Mouse (Mus musculus) heart, embryonic 15.5 days (tissue): ENCODE measurements at regions not wholly inside any gene's neighbourhood (a gene's known extent, or its start where the extent isn't known, plus 50 kb on each side); places are given as distances from the start of the nearest gene placed in this dataset.

Experiments
- ATAC-seq: fragments of 200-750 bp; cut with Nextera tagmentation; replicated peaks from 2 replicates; pipeline ENCODE4 v1.8.0; 2017; ENCODE audit warnings: low read depth, moderate TSS enrichment; ENCODE audit not compliant: insufficient number of reproducible peaks, insufficient read depth, low FRiP score
- H3K27ac ChIP-seq: fragments of 300-500 bp; sonication (generic); 2 replicates; pipeline ENCODE4 v1.5.1; 2015; ENCODE audit warnings: mild to moderate bottlenecking, inconsistent platforms
- H3K27me3 ChIP-seq: fragments of 300-500 bp; sonication (generic); 2 replicates; pipeline ENCODE4 v1.6.1; 2015; ENCODE audit warnings: inconsistent platforms
- H3K36me3 ChIP-seq: fragments of 300-500 bp; sonication (generic); 2 replicates; pipeline ENCODE4 v1.6.1; 2015; ENCODE audit warnings: mild to moderate bottlenecking, inconsistent platforms
- H3K4me1 ChIP-seq: fragments of 300-500 bp; sonication (generic); replicated peaks from 2 replicates; pipeline ENCODE4 v1.6.1; 2015; ENCODE audit warnings: inconsistent platforms
- H3K4me2 ChIP-seq: fragments of 300-500 bp; sonication (generic); 2 replicates; pipeline ENCODE4 v1.6.1; 2015; ENCODE audit warnings: inconsistent platforms, mild to moderate bottlenecking, moderate library complexity
- H3K4me3 ChIP-seq: fragments of 300-500 bp; sonication (generic); 2 replicates; pipeline ENCODE4 v1.5.1; 2015; ENCODE audit warnings: mild to moderate bottlenecking, inconsistent platforms
- H3K9ac ChIP-seq: fragments of 300-500 bp; sonication (generic); 2 replicates; pipeline ENCODE4 v1.6.1; 2015; ENCODE audit warnings: mild to moderate bottlenecking, inconsistent platforms
- H3K9me3 ChIP-seq: fragments of 300-500 bp; sonication (generic); replicated peaks from 2 replicates; pipeline ENCODE4 v1.6.1; 2016; ENCODE audit warnings: inconsistent platforms
- WGBS: fragments of 180-500 bp; shearing (Covaris S2); methylation state at CpG from one replicate; pipeline ENCODE4 v1.1.7; 2015; ENCODE audit warnings: mixed read lengths; 5-methylcytosine and 5-hydroxymethylcytosine counted together

DNA sequence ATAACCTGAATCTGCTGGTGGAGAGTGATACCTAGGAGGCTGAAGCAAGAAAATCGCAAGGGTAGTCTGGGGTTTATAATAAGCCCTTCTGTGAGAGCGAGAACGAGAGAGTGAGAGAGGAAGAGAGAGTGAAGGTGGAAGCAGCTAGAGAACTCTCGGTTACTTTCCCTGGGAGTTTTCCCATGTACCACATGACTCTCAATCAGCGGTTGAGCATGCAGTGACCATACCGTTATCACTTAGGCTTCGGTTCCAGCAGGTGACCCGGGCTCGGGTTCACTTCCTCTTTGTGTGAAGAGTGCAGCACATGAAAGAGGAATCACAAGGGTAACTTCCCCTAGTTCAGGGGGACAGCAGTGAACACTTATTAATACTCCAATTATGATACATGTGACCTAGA, 61.2 kb upstream of the Zc3h12c start:
- H3K27ac ChIP-seq, result no peak overlapping the region
- no peaks in the 10 kb centered on the region for H3K9me3 ChIP-seq
- no peaks in the 10 kb centered on the region for H3K4me1 ChIP-seq
- H3K27me3 ChIP-seq, result no peaks in the 10 kb centered on the region
- H3K4me3 ChIP-seq, result no peak overlapping the region
- 69% methylated on average over 9 of the region's 9 CpGs for WGBS
- H3K36me3 ChIP-seq, result no peaks in the 10 kb centered on the region
- H3K9ac ChIP-seq, result no peak overlapping the region
- no peak overlapping the region for H3K4me2 ChIP-seq
- no peak for ATAC-seq

GRCm38 (mm10) chr9:52225646-52226045, 57.3 kb upstream of the Zc3h12c start:
- no peak overlapping the region for H3K27ac ChIP-seq
- H3K4me1 ChIP-seq, result no peaks in the 10 kb centered on the region
- no peak overlapping the region for H3K4me2 ChIP-seq
- H3K9ac ChIP-seq, result no peak overlapping the region
- no peak overlapping the region for H3K4me3 ChIP-seq
- no peaks in the 10 kb centered on the region for H3K27me3 ChIP-seq
- 66% methylated on average over 3 of the region's 3 CpGs for WGBS
- no peaks in the 10 kb centered on the region for H3K36me3 ChIP-seq
- H3K9me3 ChIP-seq, result no peaks in the 10 kb centered on the region
- no peak for ATAC-seq

DNA sequence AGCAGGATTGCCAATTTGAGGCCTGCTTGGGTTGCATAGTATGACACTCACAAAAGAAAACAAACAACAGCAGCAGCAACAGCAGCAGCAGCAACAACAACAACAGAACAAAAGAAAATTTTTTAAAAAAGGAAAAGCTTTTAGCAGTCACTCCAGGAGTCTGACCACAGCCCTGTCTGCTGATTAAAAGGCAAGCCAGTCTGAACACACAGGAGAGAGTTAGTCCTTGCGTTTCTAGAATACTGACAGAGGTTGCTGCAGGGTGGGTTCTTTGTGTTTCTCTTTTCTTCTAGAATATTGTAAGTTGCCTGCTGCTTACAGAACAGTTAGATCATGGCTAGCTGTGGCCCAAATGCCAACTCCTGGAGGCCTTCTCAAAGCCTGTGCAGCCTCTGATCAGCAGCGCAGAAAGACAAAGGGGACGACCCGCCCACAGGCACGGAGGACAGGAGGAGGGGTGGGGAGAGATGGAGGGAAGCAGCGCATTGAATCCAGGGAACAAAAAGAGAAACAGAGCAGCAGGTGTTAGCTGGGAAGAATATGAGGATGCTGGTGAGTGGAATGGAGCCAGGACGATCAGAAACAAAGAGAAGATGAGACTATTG, 55.2 kb upstream of the Zc3h12c start:
- WGBS, result 52% methylated on average over 7 of the region's 7 CpGs
- H3K9ac ChIP-seq, result no peak overlapping the region
- H3K9me3 ChIP-seq, result no peaks in the 10 kb centered on the region
- H3K27ac ChIP-seq, result no peak overlapping the region
- no peak overlapping the region for H3K4me3 ChIP-seq
- H3K36me3 ChIP-seq, result no peaks in the 10 kb centered on the region
- no peak for ATAC-seq
- H3K4me1 ChIP-seq, result no peaks in the 10 kb centered on the region
- no peak overlapping the region for H3K4me2 ChIP-seq
- H3K27me3 ChIP-seq, result no peaks in the 10 kb centered on the region
